Mouse (Mus musculus) ES-CJ7 (cell line): ENCODE measurements around the gene Pgc.

ENCODE experiments used
- DNase-seq: peaks from one replicate; pipeline ENCODE4 v3.0.0; 2011; ENCODE audit warnings: low read depth, low spot score

The Pgc gene

DNA sequence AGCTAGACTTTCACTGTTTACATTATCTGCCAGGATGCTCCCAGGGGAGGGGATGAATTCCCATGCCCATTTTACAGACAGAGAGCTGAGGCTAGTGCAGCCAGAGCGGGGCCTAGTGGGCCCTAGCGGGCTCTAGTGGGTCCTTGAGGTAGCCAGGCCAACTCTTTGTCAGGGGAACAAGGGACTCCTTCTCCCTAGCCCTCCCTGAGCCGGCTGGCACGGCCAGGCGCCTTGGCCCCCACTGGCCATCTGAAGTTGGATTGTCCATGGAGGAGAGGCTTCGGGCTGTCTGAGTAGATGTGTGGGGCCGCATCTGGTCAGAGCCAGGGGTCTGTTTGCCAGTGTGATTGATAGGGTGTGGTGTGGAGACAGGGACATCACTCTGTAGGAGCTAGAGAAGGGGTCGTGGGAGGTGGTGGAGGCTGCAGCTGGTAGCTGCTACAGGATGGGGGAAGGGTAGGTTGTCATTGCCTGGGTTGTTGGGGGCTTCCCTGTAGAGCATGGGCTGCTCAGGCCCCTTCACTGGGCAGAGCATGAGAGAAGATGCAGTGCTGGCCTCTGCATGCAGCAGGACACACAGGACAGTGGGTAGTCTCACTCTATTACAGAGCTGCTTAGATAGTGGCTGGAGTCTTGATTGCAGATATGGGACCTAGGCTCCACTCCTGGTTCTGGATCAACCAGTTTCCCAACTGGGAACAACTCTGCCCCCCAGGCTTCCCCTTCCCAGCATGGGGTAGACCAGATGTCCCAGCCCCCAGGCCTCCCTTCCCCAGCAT is 57.0 kb downstream of the Pgc start:
- no peak for DNase-seq
